In the genomic region with DNA sequence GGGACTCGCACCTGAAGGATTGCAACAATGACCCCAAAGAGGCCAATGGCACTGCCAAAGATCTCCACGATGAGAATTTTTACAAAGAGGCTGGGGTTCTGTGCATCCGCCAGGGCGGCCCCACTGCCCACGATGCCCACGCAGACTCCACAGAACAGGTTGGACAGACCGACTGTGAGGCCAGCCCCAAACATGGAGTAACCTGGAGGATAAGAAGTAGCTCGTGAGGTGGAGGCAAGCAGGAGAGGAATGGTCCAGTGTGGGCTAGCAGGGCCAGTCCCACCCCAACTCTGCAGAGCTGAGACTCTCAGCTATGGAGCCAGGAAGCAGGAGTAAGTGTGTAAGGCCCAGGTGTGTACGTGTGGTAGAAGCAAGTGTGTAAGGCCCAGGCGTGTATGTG, we compare ENCODE assay signal across 26 mouse cellular contexts. TPM values are rescaled to one million over a fixed set of nuclear protein-coding genes. Genes with fewer than 3 reads are reported as not detected.
A peak's percentile ranks its signal among the peaks of the same experiment; 100 is the strongest.
DNase-seq lines count a peak whose midpoint lies in the region; ATAC-seq and TF ChIP-seq lines count a peak whose summit lies in the region.
"Had no signal": no experiment of that assay in that cellular context is flagged by ENCODE, and none has a peak within 500 bp of the region (broad histone marks: within the 10 kb centered on the region; RNA-seq: fewer than 3 reads in every experiment).

No protein-coding gene starts in this region.

- no peak for ATAC-seq in megakaryocyte, adult 5-6 weeks (ENCODE audit: poor library complexity, severe bottlenecking)
- ATAC-seq: activated CD4-positive, CD25-positive, alpha-beta regulatory T cell, adult 4 months; forebrain, embryonic 14.5 days; forebrain, postnatal 0 days; hindbrain, embryonic 16.5 days; intestine, embryonic 15.5 days had no signal

- H3K9me3 ChIP-seq in megakaryocyte, embryonic 14.5 days = no peaks in the 10 kb centered on the region
- H3K9me3 ChIP-seq: embryonic facial prominence, embryonic 13.5 days; heart, embryonic 12.5 days; hindbrain, embryonic 10.5 days; hindbrain, embryonic 13.5 days; intestine, embryonic 15.5 days had no signal

- H3K27ac ChIP-seq in cortical plate, adult 2 months (ENCODE audit: insufficient read depth, low read length) = no peak overlapping the region
- H3K27ac ChIP-seq: embryonic facial prominence, embryonic 13.5 days; gastrocnemius, adult 2 months; hindbrain, embryonic 10.5 days; hindbrain, embryonic 13.5 days; intestine, embryonic 15.5 days had no signal

- H3K4me1 ChIP-seq in megakaryocyte, embryonic 14.5 days = peaks cover 40% of the 10 kb centered on the region
- peaks cover 6% of the 10 kb centered on the region for H3K4me1 ChIP-seq in cortical plate, adult 2 months (ENCODE audit: control insufficient read depth, insufficient read depth, low read length)

- DNase-seq in cerebellum, adult 9-10 months = peak; percentile 47
- DNase-seq in cerebellum, postnatal 4 days (ENCODE audit: low spot score in 2 of 2) = no peak
- DNase-seq in heart, adult 11 months = peak; percentile 91
- no peak for DNase-seq in heart, postnatal 4 days
- no peak for DNase-seq in neural tube, embryonic 10.5 days (ENCODE audit: extremely low spot score, low spot score)
- DNase-seq: adrenal gland, adult 8-10 months; adrenal gland, postnatal 25 days; cerebellum, adult 11-12 months; cerebellum, adult 8-10 months; cerebellum, postnatal 25 days; forebrain, postnatal 0 days; gastrocnemius, adult 2 months; gastrocnemius, postnatal 14 days; heart, adult 18-20 months; heart, postnatal 14 days had no signal

- H3K4me3 ChIP-seq in megakaryocyte, embryonic 14.5 days (replicated peaks) = peak overlapping the region; percentile 59
- peak overlapping the region; percentile 47; the same call in 1 of the 2 replicates for H3K4me3 ChIP-seq in cortical plate, adult 2 months (ENCODE audit: insufficient read depth, low read length)
- H3K4me3 ChIP-seq: gastrocnemius, adult 2 months; heart, embryonic 12.5 days; intestine, embryonic 15.5 days had no signal

- H3K36me3 ChIP-seq in megakaryocyte, embryonic 14.5 days (replicated peaks; ENCODE audit: low read length) = peaks cover 44% of the 10 kb centered on the region

- peaks cover 44% of the 10 kb centered on the region for H3K27me3 ChIP-seq in megakaryocyte, embryonic 14.5 days (replicated peaks)
- H3K27me3 ChIP-seq: embryonic facial prominence, embryonic 13.5 days; heart, embryonic 12.5 days; hindbrain, embryonic 13.5 days; intestine, embryonic 15.5 days had no signal

- no peak for TF ChIP-seq CTCF in cortical plate, adult 2 months (IDR thresholded peaks at IDR 0.05; ENCODE audit: extremely low read depth, insufficient read depth, low read length)

- no peak for TF ChIP-seq POLR2A in cortical plate, adult 2 months (IDR thresholded peaks at IDR 0.05; ENCODE audit: extremely low read depth, insufficient read depth, low read length)

RNA-seq across cellular contexts. Expression of a gene that starts 1.8 kb away (rescaled TPM):
- 10 to 100 TPM; 19.5 to 21.9 TPM for total RNA-seq in heart, postnatal 4 days (2021)
- polyA plus RNA-seq in megakaryocyte, embryonic 14.5 days (2012; ENCODE audit: insufficient read depth, low replicate concordance) = 1.5 TPM in 1 of 2 replicates, not detected in the other
- total RNA-seq in megakaryocyte, adult 5-6 weeks (2015) = not detected in 2 replicates
- total RNA-seq in megakaryocyte, adult 5-6 weeks (2017) = 0.61 TPM in 1 of 2 replicates, not detected in the other
- 119 and 122 TPM in 2 replicates for polyA plus RNA-seq in cortical plate, adult 2 months (2012; rRNA removed)
- polyA plus RNA-seq: activated CD4-positive, CD25-positive, alpha-beta regulatory T cell, adult 4 months had no signal

RNA-seq across cellular contexts. Expression of a gene that starts 2.0 kb away (rescaled TPM):
- 100 to 1,000 TPM; 115 to 126 TPM for total RNA-seq in heart, postnatal 4 days (2021)
- polyA plus RNA-seq in megakaryocyte, embryonic 14.5 days (2012; ENCODE audit: insufficient read depth, low replicate concordance) = 395 and 493 TPM in 2 replicates
- 482 and 584 TPM in 2 replicates for total RNA-seq in megakaryocyte, adult 5-6 weeks (2015)
- 229 and 245 TPM in 2 replicates for total RNA-seq in megakaryocyte, adult 5-6 weeks (2017)
- 800 and 801 TPM in 2 replicates for polyA plus RNA-seq in cortical plate, adult 2 months (2012; rRNA removed)

RNA-seq across cellular contexts. Expression of a gene that starts 6.7 kb away (rescaled TPM):
- 1 to 10 TPM; 4.1 to 5.1 TPM for total RNA-seq in heart, postnatal 4 days (2021)
- polyA plus RNA-seq in megakaryocyte, embryonic 14.5 days (2012; ENCODE audit: insufficient read depth, low replicate concordance) = 3.1 and 9.9 TPM in 2 replicates
- 5.2 and 6.5 TPM in 2 replicates for total RNA-seq in megakaryocyte, adult 5-6 weeks (2015)
- total RNA-seq in megakaryocyte, adult 5-6 weeks (2017) = 4.1 and 4.3 TPM in 2 replicates
- 13.8 and 14.4 TPM in 2 replicates for polyA plus RNA-seq in cortical plate, adult 2 months (2012; rRNA removed)

RNA-seq across cellular contexts. Expression of a gene that starts 12.7 kb away (rescaled TPM):
- 1 to 10 TPM in 1 of 2 experiments, under 1 TPM in 1; 0.59 to 1.1 TPM for total RNA-seq in heart, postnatal 4 days (2021)
- not detected in 2 replicates for polyA plus RNA-seq in megakaryocyte, embryonic 14.5 days (2012; ENCODE audit: insufficient read depth, low replicate concordance)
- not detected in 2 replicates for total RNA-seq in megakaryocyte, adult 5-6 weeks (2015)
- total RNA-seq in megakaryocyte, adult 5-6 weeks (2017) = not detected in 2 replicates
- 1.4 and 2.1 TPM in 2 replicates for polyA plus RNA-seq in cortical plate, adult 2 months (2012; rRNA removed)
- polyA plus RNA-seq: activated CD4-positive, CD25-positive, alpha-beta regulatory T cell, adult 4 months had no signal

RNA-seq across cellular contexts. Expression of a gene that starts 29.7 kb away (rescaled TPM):
- total RNA-seq in heart, postnatal 4 days (2021) = 10 to 100 TPM; 49.6 TPM
- 7.4 and 13.2 TPM in 2 replicates for polyA plus RNA-seq in megakaryocyte, embryonic 14.5 days (2012; ENCODE audit: insufficient read depth, low replicate concordance)
- total RNA-seq in megakaryocyte, adult 5-6 weeks (2015) = 15.5 and 17.0 TPM in 2 replicates
- 8.7 and 11.2 TPM in 2 replicates for total RNA-seq in megakaryocyte, adult 5-6 weeks (2017)
- 124 and 127 TPM in 2 replicates for polyA plus RNA-seq in cortical plate, adult 2 months (2012; rRNA removed)

Comparison
In these comparisons a context has a peak if more than half of its experiments do, and no peak if none do; other contexts are left out.
1. DNase-seq: peak in cerebellum, adult 9-10 months (single experiment) and heart, adult 11 months (single experiment); none in cerebellum, postnatal 4 days (0 of 2), heart, postnatal 4 days (single experiment) and neural tube, embryonic 10.5 days (single experiment).
2. RNA of a gene that starts 1.8 kb away (total RNA-seq): 19.5 to 21.9 TPM in heart, postnatal 4 days; 0.61 TPM in megakaryocyte, adult 5-6 weeks; every median in the first group is over 10 times any median in the second.